Mouse (Mus musculus) neural tube, embryonic 15.5 days (tissue): ENCODE measurements around the gene Notch1. TPM values are rescaled to one million over a fixed set of nuclear protein-coding genes. Genes with fewer than 3 reads are reported as not detected.
A peak's percentile ranks its signal among the peaks of the same experiment; 100 is the strongest.

Experiments used
- ATAC-seq: fragments of 200-750 bp; cut with Nextera tagmentation; 2 replicates; pipeline ENCODE4 v1.8.0; 2017; ENCODE audit warnings: mild to moderate bottlenecking, moderate TSS enrichment, moderate library complexity; ENCODE audit not compliant: low FRiP score
- H3K27ac ChIP-seq: fragments of 300-500 bp; sonication (generic); replicated peaks from 2 replicates; pipeline ENCODE4 v1.5.1; 2015; ENCODE audit warnings: mild to moderate bottlenecking, inconsistent platforms
- H3K27me3 ChIP-seq: fragments of 300-500 bp; sonication (generic); replicated peaks from 2 replicates; pipeline ENCODE4 v1.6.1; 2015; ENCODE audit warnings: inconsistent platforms
- H3K36me3 ChIP-seq: fragments of 300-500 bp; sonication (generic); 2 replicates; pipeline ENCODE4 v1.6.1; 2015; ENCODE audit warnings: inconsistent platforms
- H3K4me1 ChIP-seq: fragments of 300-500 bp; sonication (generic); 2 replicates; pipeline ENCODE4 v1.6.1; 2015; ENCODE audit warnings: inconsistent platforms
- H3K4me2 ChIP-seq: fragments of 300-500 bp; sonication (generic); 2 replicates; pipeline ENCODE4 v1.6.1; 2015; ENCODE audit warnings: inconsistent platforms, mild to moderate bottlenecking, moderate library complexity
- H3K4me3 ChIP-seq: fragments of 300-500 bp; sonication (generic); replicated peaks from 2 replicates; pipeline ENCODE4 v1.5.1; 2015; ENCODE audit warnings: mild to moderate bottlenecking, inconsistent platforms
- H3K9ac ChIP-seq: fragments of 300-500 bp; sonication (generic); replicated peaks from 2 replicates; pipeline ENCODE4 v1.6.1; 2015; ENCODE audit warnings: mild to moderate bottlenecking, inconsistent platforms
- H3K9me3 ChIP-seq: fragments of 300-500 bp; sonication (generic); replicated peaks from 2 replicates; pipeline ENCODE4 v1.6.1; 2016; ENCODE audit warnings: inconsistent platforms
- WGBS: fragments of 180-500 bp; shearing (Covaris S2); methylation state at CpG from one replicate; pipeline ENCODE4 v1.1.7; 2015; ENCODE audit warnings: mixed read lengths; 5-methylcytosine and 5-hydroxymethylcytosine counted together
- polyA plus RNA-seq: library from polyadenylated mRNA; unstranded; fragments of >200 nt; fragmentation: Nextera tagmentation; extraction: Ambion mirVana; gene quantifications from 2 replicates; pipeline ENCODE4 v1.2.1, GENCODE M21; 2015

Gene Notch1
- 11.7 and 22.6 TPM in 2 replicates for polyA plus RNA-seq

DNA sequence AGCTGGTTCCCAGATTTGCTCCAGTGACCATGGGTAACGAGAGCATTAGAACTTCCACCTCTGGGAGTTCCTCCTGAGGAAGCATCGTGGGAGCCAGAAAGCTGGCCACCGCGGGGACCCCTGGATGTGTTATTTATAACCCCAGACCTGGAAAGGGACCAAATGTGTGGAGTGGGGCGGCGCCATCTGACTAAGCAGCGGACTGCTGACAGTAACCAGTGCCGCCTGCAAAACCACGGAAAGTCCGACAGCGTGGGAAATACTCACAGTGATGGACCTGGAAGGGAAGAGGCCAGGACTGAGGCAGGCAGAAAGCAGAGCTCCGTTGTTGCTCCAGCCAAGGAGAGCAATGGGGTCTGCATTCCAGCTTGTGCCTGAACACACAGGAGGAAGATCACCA lies at the start of gene Notch1:
Gene Notch1 (minus strand): TSS at position 389 of the 400 bp plus-strand sequence.
- 45% methylated on average over 12 of the region's 12 CpGs for WGBS
- H3K4me1 ChIP-seq, result peaks cover 23% of the 10 kb centered on the region
- no peak within 1 kb of the TSS for H3K9ac ChIP-seq
- H3K27me3 ChIP-seq, result no peaks in the 10 kb centered on the region
- no peaks in the 10 kb centered on the region for H3K9me3 ChIP-seq
- peak within 1 kb of the TSS; percentile 62 for H3K27ac ChIP-seq
- H3K36me3 ChIP-seq, result no peaks in the 10 kb centered on the region
- H3K4me3 ChIP-seq, result no peak within 1 kb of the TSS
- H3K4me2 ChIP-seq, result peak within 1 kb of the TSS; percentile 24; the same call in 1 of the 2 replicates
- ATAC-seq, result peak; percentile 50; the same call in 1 of the 2 replicates

DNA sequence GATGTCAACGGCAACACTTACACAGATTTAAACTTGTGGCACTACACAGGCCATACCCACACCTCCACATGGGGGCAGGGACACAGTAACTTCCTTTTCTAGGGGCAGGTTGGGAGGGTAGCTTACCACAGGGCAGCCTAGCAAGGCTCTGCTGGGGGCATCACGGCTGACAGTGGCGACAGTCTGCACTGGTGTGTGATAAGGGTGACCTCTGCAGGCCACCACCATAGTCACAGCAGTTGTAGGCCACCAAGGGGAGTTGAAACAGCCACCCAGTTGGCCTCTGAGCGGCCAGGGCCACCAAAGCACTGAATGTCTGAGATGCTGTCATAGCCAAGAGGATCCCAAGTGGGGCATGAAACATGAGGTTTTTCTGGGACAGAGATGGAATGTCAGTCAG lies 49.8 kb upstream of the Notch1 start:
- Histone ChIP-seq H3K4me2 (no peak overlapping the region), H3K9ac (no peak overlapping the region), H3K9me3 (no peaks in the 10 kb centered on the region), H3K27me3 (no peaks in the 10 kb centered on the region; the same call in 1 of the 2 replicates), H3K36me3 (no peaks in the 10 kb centered on the region), H3K4me1 (0 out of 2 replicates have a peak, but pooled peaks cover under 1% of the 10 kb centered on the region), H3K4me3 (no peak overlapping the region), H3K27ac (no peak overlapping the region)
- WGBS, result 15% methylated on average over 4 of the region's 4 CpGs
- ATAC-seq, result no peak

DNA sequence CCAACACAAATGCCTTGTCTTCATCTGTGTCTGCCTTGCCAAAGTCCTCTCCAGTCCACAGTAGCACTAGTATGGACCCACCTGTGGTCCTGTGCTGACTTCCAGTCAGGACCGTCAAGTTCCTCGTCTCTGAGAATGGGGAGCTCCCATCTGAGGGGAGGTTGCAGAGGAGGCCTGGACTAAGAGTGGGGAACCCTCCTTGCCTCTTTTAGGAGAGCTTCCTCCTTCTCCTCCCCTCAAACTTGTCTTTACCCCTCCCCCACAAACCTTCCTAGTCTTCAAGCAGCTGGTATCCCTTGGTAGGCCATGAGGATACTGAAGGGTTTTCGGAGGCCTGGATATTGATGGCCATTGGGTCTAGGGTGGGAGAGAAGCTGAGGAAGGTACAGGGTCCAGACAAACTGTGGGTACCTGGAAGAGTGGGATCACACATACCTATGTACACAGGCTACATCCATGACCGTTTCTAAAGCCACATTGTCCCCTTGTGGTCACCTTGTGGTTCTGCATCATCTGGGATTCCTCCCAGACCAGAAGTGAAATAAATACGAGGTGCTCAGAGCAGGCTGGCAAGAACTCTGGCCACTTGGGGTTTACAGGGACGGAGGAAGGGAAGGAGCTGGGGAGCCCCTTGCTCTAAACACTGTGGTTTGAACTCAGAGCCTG lies 45.0 kb upstream of the Notch1 start:
- no peaks in the 10 kb centered on the region; the same call in 1 of the 2 replicates for H3K27me3 ChIP-seq
- no peak overlapping the region for H3K9ac ChIP-seq
- H3K36me3 ChIP-seq, result no peaks in the 10 kb centered on the region
- ATAC-seq, result no peak
- 42% methylated on average over 6 of the region's 6 CpGs for WGBS
- H3K4me2 ChIP-seq, result no peak overlapping the region
- H3K4me1 ChIP-seq, result peaks cover 11% of the 10 kb centered on the region; the same call in 1 of the 2 replicates
- H3K9me3 ChIP-seq, result no peaks in the 10 kb centered on the region
- H3K27ac ChIP-seq, result no peak overlapping the region
- no peak overlapping the region for H3K4me3 ChIP-seq

DNA sequence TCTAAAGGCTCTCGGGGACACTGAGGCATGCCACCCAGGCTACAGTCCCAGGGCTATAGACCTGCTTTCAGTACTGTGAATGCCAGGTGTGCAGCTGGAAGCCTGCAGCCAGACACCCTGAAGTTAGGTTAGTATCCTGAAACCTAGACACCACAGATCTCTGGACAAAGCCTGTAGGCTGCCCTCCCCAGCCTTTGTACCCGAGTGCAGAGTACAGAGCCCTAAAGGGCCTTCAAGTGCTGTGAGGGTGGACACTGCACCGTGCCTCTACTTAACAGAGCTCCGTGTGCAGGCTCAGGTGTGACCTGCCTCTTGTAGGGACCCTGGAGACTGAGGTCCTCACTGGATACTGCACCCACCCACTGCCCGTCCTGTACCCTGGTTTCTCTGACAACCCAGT lies 44.0 kb upstream of the Notch1 start:
- Histone ChIP-seq H3K4me1 (peaks cover 11% of the 10 kb centered on the region; the same call in 1 of the 2 replicates), H3K27ac (no peak overlapping the region), H3K9me3 (no peaks in the 10 kb centered on the region), H3K9ac (no peak overlapping the region), H3K4me2 (no peak overlapping the region), H3K4me3 (no peak overlapping the region), H3K36me3 (no peaks in the 10 kb centered on the region), H3K27me3 (no peaks in the 10 kb centered on the region; the same call in 1 of the 2 replicates)
- 76% methylated on average over 5 of the region's 5 CpGs for WGBS
- no peak for ATAC-seq

DNA sequence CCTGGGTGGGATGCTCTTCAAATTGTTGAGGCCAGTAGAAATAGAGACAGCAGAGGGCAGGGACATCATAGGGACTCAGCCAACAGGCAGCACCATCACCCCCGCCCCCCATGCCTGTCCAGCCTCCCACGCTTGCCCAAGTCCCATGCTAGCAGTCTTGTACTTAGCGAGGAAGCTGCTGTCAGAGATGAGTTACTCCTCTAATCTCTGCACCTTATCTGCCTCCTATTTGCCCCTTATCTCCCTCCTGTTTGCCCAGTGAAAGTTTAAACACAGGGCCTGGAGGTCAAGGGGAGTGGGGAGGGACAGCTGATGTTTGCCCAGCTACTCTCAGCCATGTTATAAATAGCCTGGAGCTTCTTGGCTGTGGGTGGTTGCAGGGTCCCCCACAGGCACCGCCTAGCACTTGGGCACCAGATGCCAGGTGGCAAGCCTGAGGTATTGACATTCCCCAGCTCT lies 40.1 kb upstream of the Notch1 start:
- Histone ChIP-seq H3K27me3 (no peaks in the 10 kb centered on the region), H3K9ac (no peak overlapping the region), H3K9me3 (no peaks in the 10 kb centered on the region), H3K27ac (no peak overlapping the region), H3K4me2 (no peak overlapping the region), H3K4me3 (no peak overlapping the region), H3K4me1 (peaks cover 11% of the 10 kb centered on the region; the same call in 1 of the 2 replicates), H3K36me3 (no peaks in the 10 kb centered on the region)
- WGBS, result 75% methylated on average over 4 of the region's 4 CpGs
- ATAC-seq, result no peak

DNA sequence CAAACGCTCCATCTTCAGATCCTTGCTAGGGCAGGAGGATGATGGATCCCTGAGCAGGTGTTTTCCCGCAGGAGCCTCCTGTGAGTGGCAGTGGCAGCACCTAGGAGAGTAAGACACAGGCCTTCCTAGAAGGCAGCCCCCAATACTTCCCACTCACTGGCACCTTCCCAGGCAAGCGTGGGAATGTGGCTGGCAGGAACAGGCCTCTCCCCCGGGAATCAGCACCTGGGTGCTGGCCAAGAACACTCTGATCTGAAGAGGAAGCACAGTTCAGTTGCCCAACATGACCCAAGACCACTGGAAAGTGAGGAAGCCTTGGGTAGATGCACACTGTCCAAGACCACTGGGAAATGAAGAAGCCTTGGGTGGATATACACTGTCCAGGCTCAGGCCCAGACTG lies 38.6 kb upstream of the Notch1 start:
- Histone ChIP-seq H3K9ac (no peak overlapping the region), H3K4me1 (peaks cover 12% of the 10 kb centered on the region), H3K36me3 (no peaks in the 10 kb centered on the region), H3K4me3 (no peak overlapping the region), H3K27ac (no peak overlapping the region), H3K9me3 (no peaks in the 10 kb centered on the region), H3K4me2 (no peak overlapping the region), H3K27me3 (no peaks in the 10 kb centered on the region)
- no peak for ATAC-seq
- 83% methylated on average over 4 of the region's 4 CpGs for WGBS

DNA sequence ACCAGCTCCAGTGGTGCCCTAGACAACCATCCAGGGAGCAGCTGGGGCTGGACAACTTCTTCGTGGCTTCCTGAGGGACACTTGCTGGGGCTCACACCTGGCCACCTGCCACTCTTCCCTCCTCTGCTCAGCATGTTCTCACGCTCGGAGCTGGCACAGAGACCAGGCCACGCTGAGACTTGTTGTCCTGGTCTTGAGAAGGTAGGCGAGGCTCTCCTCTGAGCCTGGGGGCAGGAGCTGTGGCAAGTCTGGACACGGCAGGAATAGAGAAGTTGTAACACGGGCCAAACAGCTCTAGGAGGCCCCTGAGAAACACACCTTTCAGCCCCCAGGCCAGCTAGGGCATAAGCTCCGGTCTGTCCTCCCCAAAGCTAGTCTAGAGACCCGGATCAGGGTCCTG lies 37.4 kb upstream of the Notch1 start:
- WGBS, result 81% methylated on average over 9 of the region's 9 CpGs
- ATAC-seq, result no peak

DNA sequence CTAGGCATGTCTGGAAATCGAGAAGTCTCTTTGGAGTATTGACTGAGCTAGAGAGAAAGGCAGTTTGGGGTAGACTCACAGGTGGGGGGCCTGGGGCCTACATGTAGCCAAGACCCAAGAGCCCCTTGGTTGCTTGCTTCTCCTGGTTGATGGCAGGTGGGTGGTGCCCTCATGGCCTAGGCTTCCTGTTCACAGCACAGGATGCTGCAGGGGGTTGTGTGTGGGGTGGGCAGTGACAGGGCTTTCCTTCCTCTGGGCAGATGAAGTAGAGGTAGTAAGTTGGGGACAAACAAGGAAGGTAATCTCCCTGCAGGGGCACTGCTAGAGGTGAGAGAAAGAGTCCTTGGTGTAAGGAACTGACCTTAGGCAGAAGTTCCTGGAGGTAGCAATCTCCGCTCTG lies 35.6 kb upstream of the Notch1 start:
- peaks cover 27% of the 10 kb centered on the region for H3K4me1 ChIP-seq
- H3K9me3 ChIP-seq, result no peaks in the 10 kb centered on the region
- 0 out of 2 replicates have a peak, but pooled peaks cover 3% of the 10 kb centered on the region for H3K27me3 ChIP-seq
- H3K4me2 ChIP-seq, result no peak overlapping the region
- H3K27ac ChIP-seq, result no peak overlapping the region
- H3K4me3 ChIP-seq, result no peak overlapping the region
- no peaks in the 10 kb centered on the region for H3K36me3 ChIP-seq
- WGBS, result 93% methylated on average over 2 of the region's 2 CpGs
- ATAC-seq, result no peak
- no peak overlapping the region for H3K9ac ChIP-seq

More for the DNA sequence above, 37.4 kb upstream of the Notch1 start:
- Histone ChIP-seq H3K27ac (no peak overlapping the region), H3K27me3 (no peaks in the 10 kb centered on the region), H3K9me3 (no peaks in the 10 kb centered on the region), H3K4me1 (peaks cover 17% of the 10 kb centered on the region), H3K36me3 (no peaks in the 10 kb centered on the region), H3K9ac (no peak overlapping the region), H3K4me2 (no peak overlapping the region), H3K4me3 (no peak overlapping the region)

DNA sequence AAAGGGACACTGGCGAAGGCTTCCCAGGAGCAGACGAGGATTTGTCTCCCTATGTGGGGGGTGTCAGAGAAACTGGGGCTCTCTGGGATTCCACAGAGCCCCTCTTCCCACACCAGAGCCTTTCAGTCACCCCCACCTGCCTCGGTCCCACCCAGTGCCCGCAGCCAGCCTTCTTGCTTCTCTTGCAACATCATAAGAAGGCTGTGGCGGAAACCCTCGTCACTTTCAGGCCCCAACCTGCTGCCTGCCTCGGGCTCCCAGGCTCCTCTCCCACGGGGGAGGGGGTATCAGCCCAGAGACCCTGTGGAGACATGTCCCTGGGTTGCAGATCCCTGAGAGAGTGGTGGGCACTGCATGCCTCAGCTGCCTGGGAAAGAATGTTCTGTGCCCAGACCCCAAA lies 35.0 kb upstream of the Notch1 start:
- H3K27me3 ChIP-seq, result 0 out of 2 replicates have a peak, but pooled peaks cover 3% of the 10 kb centered on the region
- WGBS, result 78% methylated on average over 8 of the region's 8 CpGs

DNA sequence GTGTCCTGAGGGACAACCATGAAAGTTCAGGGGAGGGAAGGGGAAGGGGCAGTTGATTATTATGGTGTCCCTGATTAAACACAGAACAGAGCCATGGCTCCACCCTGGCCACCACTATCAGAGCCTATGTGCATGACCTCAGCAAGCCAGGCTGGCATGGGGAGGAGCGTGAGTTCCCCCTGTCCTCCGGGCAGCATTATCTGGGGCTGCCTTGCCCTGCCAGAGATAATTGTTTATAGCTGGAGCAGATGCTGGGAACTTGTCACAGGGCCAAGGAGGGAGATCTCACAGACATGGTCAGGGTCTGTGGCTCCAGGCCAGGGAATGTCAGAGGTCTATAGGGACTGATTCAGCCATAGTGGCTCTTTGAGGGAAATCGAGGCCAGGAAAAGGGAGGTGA lies 34.3 kb upstream of the Notch1 start:
- Histone ChIP-seq H3K27ac (peak overlapping the region; percentile 14), H3K4me1 (peaks cover 29% of the 10 kb centered on the region), H3K36me3 (no peaks in the 10 kb centered on the region), H3K27me3 (0 out of 2 replicates have a peak, but pooled peaks cover 3% of the 10 kb centered on the region), H3K9me3 (no peaks in the 10 kb centered on the region), H3K4me2 (no peak overlapping the region), H3K4me3 (no peak overlapping the region), H3K9ac (no peak overlapping the region)
- WGBS, result 65% methylated on average over 3 of the region's 3 CpGs
- no peak for ATAC-seq

More for the DNA sequence above, 35.0 kb upstream of the Notch1 start:
- Histone ChIP-seq H3K27ac (peak overlapping the region; percentile 10), H3K4me2 (no peak overlapping the region), H3K9me3 (no peaks in the 10 kb centered on the region), H3K9ac (no peak overlapping the region), H3K4me3 (no peak overlapping the region), H3K36me3 (no peaks in the 10 kb centered on the region), H3K4me1 (peaks cover 29% of the 10 kb centered on the region)
- no peak for ATAC-seq

DNA sequence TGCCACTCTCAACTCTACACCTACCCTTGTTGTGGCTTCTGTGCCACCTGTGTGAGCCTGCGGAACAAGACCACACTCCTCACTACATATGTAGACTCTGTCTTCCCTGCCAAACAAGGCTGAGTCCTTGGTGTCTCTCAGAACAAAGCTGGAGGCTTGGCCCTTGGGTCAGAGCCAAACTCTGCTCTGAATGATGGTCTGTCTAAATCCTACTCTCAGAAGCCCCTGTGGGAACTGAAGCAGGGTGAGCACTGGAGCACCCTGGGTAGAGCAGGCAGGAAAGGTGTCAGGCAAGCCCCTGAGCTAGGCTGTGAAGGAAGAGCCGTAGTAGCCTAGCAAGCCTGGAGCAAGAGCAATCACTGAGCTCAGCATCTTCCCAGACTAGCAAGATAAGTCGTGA lies 33.7 kb upstream of the Notch1 start:
- Histone ChIP-seq H3K27me3 (0 out of 2 replicates have a peak, but pooled peaks cover 3% of the 10 kb centered on the region), H3K4me3 (no peak overlapping the region), H3K9ac (no peak overlapping the region), H3K4me1 (peaks cover 29% of the 10 kb centered on the region), H3K36me3 (no peaks in the 10 kb centered on the region), H3K4me2 (no peak overlapping the region), H3K27ac (peak overlapping the region; percentile 14; the same call in 1 of the 2 replicates), H3K9me3 (no peaks in the 10 kb centered on the region)
- ATAC-seq, result no peak
- WGBS, result 63% methylated on average over 3 of the region's 3 CpGs

DNA sequence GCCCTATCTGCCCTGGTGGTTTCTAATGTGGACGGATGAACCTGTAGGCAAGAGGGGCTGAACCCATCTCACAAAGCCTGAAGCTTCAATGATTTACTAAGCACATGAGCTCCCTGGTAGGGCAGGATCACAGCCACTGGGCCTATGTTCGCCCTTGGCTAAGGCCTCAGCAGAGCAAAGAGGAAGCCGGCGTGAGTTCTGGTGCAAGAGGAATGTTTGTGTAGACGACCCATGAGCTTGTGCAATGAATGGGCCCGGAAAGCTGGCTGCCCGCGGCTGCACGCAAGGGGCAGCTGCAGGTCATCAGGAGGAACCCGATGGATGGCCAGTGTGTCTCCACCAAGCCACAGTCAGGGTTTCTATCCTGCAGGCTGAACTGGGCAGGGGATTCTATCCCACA lies 33.3 kb upstream of the Notch1 start:
- Histone ChIP-seq H3K4me3 (no peak overlapping the region), H3K4me2 (no peak overlapping the region), H3K27ac (0 out of 2 replicates have a peak overlapping the region, but pooled peaks have one; percentile 4), H3K9ac (no peak overlapping the region), H3K36me3 (no peaks in the 10 kb centered on the region), H3K4me1 (peaks cover 29% of the 10 kb centered on the region), H3K27me3 (0 out of 2 replicates have a peak, but pooled peaks cover 3% of the 10 kb centered on the region), H3K9me3 (no peaks in the 10 kb centered on the region)
- ATAC-seq, result no peak
- 73% methylated on average over 10 of the region's 10 CpGs for WGBS
